Mouse (Mus musculus) heart, postnatal 25 days (tissue): ENCODE measurements around the gene Hist1h4h. TPM values are rescaled to one million over a fixed set of nuclear protein-coding genes. Genes with fewer than 3 reads are reported as not detected.
A peak's percentile ranks its signal among the peaks of the same experiment; 100 is the strongest.

Experiments
- DNase-seq: peaks from one replicate; pipeline ENCODE4 v3.0.0; 2022; ENCODE audit warnings: low spot score
- intact Hi-C: fragments of 180-260 bp; cut with DNase I; formaldehyde crosslinking; loops from one replicate; pipeline ENCODE4 v1.15.1; 2025
- total RNA-seq, 2 experiments: library from RNA; stranded (reverse); gene quantifications; 2 replicates each; pipeline ENCODE4 v1.2.3; 2021

Gene Hist1h4h
- total RNA-seq, result 100 to 1,000 TPM; 272 to 334 TPM

GRCm38 (mm10) chr13:23530901-23531875 lies at the start of gene Hist1h4h:
Gene Hist1h4h (plus strand): TSS chr13:23531050.
- intact Hi-C loops, result loop anchor here (2.0 to 5.0 kb wide), 4 partner anchors 51 to 1819 kb away; partner anchors contain the start of genes Hist1h2be and Hist1h4d
- DNase-seq, result peak; percentile 92

DNA sequence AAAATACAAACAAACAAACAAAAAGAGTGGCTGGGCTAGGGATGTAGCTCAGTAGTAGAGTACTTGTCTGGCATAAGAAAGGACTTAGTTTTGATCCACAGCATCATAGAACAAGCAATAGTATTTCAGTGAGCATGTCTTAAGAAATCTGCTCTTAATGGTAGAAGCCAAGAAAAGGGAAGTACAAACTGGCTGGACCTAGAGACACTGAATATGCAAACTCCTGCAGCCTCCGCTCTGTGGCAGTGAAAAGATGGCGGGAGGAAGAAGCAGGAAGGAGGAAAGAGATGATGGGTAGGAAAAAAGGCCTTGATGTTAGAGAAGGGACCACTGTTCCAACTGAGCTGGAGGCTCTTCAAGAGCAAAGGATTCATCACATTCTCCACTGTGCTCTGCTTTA lies 47.7 kb upstream of the Hist1h4h start:
- DNase-seq, result no peak
- intact Hi-C loops, result no loop called here

- intact Hi-C loops, result no loop called here
- DNase-seq, result no peak
These were observed 45.6 kb upstream of the Hist1h4h start for GRCm38 (mm10) chr13:23485271-23485670.

DNA sequence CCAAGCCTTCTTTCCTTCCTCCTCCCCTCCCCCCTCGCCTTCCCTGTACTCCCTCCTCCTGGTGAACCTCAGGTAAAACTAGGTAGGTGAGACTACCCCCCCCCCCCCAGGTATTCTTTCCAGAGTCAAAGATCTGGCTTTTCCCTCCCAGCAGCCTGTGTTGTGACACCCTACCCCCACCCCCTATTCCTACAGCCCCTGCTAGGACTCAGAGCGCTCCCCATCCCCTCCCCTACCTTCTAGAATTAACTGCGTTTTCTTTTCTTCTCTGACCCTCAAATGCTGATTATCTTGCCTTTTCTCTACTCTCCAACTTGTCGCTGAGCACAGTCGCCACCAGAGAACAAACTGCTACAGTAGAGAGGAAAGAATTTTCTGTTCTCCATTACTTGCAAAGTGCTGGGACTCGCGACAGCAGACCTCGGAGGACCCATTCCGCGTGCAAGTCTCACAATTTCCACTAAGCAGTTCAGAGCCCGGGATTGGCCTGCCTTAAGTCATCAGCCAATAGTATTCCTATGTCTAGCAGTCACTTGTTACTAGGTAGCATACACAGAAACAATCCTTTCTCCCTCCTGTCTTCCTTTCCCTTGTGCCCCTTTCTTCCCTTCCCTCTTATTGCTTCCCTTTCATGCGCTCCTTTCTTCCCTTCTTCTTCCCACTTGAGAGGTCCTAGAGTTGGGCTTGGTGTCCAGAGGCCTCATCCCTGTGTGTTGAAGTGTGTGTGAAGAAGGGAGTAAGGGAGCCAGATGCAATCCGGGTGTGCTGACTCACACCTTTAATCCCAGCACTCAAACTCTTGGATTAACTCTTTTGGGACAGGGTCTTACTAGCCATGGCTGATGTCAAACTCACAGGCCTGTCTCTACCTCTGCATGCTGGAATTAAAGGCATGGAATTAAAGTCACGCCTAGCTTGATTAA lies 42.2 kb upstream of the Hist1h4h start, which contains the start of gene Btn2a2:
Btn2a2 (minus strand) TSS at position 458 of the 923 bp plus-strand sequence.
- intact Hi-C loops, result no loop called here

GRCm38 (mm10) chr13:23490863-23491262 lies 40.0 kb upstream of the Hist1h4h start:
- intact Hi-C loops, result no loop called here
- no peak for DNase-seq

More for the DNA sequence above, 42.2 kb upstream of the Hist1h4h start, which contains the start of gene Btn2a2:
- DNase-seq, result peak; percentile 29

DNA sequence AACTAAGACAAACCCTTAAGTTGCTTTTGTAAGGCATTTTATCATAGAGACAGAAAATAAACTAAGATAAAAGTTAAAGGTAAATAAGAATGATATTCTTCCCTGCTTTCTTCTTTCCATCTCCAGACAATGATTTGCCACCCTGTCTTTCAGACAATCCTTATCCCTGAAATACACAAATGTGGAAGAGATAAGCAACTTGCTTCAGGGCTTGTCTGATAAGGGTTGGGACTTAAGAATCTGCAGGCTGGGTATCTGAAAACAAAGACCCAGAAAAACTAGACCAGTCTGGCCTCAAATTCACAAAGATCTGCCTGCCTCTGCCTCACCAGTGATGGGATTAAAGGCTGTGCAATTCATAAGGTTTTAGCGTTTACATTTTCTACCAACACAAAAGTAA lies 39.6 kb upstream of the Hist1h4h start:
- intact Hi-C loops, result no loop called here
- no peak for DNase-seq

DNA sequence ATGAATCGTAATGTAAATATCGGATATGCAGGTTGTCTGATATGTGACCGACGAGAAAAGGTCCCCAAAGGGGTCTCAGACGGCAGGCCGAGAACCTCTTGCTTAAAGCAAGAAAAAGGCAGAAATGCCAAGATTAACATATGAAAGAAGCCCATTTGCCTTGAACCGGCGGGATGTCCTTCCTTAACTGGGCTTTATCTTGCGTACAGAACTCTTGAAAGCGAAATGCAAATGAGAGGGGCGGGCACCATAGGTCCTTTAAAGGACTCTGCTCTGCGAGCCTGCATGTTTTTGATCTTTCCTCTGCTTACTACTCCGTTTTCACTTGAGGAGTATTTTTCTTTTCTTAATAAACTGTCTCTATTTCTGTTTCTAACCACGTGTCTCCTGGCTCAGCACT lies 38.9 kb upstream of the Hist1h4h start:
- intact Hi-C loops, result no loop called here
- DNase-seq, result no peak

- DNase-seq, result no peak
- intact Hi-C loops, result no loop called here
These were observed 35.3 kb upstream of the Hist1h4h start for GRCm38 (mm10) chr13:23495526-23495925.

DNA sequence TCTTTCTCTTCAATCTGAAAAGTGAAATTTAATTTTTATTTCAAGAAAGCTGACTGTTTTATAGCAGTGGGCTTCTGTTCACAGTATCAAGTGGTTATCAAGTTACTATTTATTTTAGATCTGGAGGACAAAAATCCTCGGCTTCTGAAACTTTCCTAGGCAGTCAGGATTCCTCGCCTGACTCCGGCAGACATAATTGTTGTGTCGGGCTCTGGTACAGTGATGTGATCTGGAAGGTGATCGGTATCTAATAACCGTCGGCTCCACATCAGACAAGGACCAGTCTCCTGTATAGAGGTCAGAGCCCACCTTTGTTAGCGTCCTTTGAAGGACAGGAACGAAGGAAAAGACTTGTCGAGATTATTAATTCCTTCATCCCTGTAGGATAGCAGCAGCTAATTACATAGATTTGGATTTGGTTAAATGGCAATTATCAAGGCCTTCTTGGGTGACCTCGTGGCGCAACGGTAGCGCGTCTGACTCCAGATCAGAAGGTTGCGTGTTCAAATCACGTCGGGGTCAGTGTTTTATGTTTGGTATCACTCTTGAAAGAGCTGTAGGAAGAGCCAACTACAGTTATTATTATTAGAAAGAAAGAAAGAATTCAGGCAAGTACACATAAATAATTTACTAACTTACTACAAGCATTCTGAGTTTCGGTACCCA lies 33.1 kb upstream of the Hist1h4h start:
- intact Hi-C loops, result no loop called here
- no peak for DNase-seq

DNA sequence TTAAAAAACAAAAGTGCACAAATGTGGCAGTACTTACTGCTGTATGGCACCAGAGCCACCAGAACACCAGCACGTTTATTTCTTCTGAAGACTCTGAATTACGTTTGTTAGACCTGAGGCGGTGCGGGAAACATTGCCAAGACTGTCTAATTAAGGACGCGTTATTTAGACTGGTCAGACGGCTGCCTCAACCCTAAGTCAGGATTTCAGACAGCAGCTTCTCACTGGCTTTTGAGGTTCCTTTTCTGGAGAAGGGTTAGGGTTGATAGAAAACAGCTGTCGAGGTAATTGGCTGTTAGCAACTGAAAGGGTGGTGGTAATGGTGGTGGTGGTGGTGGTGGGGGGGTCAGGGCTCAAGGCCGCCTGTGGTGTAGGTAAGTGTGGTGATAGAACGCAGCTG lies 32.2 kb upstream of the Hist1h4h start:
- DNase-seq, result no peak
- intact Hi-C loops, result no loop called here

- intact Hi-C loops, result no loop called here
- no peak for DNase-seq
These were observed 30.9 kb upstream of the Hist1h4h start for GRCm38 (mm10) chr13:23499943-23500342.

DNA sequence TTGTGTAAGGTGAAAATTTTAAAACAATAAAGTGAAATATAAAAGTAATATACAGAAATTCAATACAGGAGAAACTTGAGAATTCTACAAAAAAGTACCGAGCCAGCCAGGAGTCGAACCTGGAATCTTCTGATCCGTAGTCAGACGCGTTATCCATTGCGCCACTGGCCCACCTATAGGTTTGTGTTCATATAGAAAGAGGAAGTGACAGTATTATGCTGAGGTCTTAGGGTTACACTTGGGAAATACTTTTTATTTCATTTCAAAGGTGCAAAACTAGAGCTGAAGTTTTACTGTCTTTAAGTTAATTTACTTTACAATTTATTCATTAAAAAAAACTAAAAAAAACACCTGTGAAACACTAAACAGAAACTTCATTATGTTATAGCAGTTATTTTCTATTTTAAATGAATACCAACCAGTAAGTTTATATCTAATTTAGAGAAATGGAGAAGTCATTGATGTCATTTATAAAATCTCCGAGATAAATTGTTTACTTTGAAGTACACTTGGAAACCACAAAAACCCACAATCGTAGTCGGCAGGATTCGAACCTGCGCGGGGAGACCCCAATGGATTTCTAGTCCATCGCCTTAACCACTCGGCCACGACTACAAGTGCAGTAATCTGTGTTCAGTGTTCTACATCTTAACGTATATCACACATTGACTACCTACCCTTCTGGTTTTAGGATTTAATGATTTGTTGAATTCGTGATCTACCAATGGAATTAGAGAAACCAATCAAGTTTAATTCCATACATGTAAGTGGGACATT lies 30.2 kb upstream of the Hist1h4h start:
- no peak for DNase-seq
- intact Hi-C loops, result no loop called here

- intact Hi-C loops, result no loop called here
- DNase-seq, result no peak
These were observed 29.3 kb upstream of the Hist1h4h start for GRCm38 (mm10) chr13:23501511-23501910.

- intact Hi-C loops, result no loop called here
- no peak for DNase-seq
These were observed 28.8 kb upstream of the Hist1h4h start for GRCm38 (mm10) chr13:23502031-23502567.

DNA sequence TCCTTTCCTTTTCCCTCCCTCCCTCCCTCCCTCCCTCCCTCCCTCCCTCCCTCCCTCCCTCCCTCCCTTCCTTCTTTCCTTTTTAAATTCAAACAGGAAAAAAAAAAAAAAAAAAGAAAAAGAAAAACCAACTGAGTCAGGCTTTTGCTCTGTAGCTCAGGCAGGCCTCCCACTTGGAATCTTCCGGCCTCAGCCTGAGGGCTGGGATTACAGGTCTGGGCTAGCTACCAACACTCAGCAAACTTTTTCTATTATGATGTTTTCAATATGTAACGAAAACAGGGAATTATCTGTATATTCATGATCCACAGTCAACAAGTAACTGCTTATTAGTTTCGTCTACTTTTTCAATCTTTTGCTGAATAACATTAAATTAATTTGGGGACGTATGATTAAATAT lies 27.9 kb upstream of the Hist1h4h start:
- DNase-seq, result no peak
- intact Hi-C loops, result no loop called here

GRCm38 (mm10) chr13:23503797-23504196 lies 27.1 kb upstream of the Hist1h4h start:
- no peak for DNase-seq
- intact Hi-C loops, result no loop called here

- DNase-seq, result no peak
- intact Hi-C loops, result no loop called here
These were observed 25.0 kb upstream of the Hist1h4h start for GRCm38 (mm10) chr13:23505662-23506345.

- no peak for DNase-seq
- intact Hi-C loops, result no loop called here
These were observed 24.5 kb upstream of the Hist1h4h start for GRCm38 (mm10) chr13:23506351-23506750.
